Mouse (Mus musculus): ENCODE measurements at regions not wholly inside any gene's neighbourhood (a gene's known extent, or its start where the extent isn't known, plus 50 kb on each side); places are given as distances from the start of the nearest gene placed in this dataset.

DNA sequence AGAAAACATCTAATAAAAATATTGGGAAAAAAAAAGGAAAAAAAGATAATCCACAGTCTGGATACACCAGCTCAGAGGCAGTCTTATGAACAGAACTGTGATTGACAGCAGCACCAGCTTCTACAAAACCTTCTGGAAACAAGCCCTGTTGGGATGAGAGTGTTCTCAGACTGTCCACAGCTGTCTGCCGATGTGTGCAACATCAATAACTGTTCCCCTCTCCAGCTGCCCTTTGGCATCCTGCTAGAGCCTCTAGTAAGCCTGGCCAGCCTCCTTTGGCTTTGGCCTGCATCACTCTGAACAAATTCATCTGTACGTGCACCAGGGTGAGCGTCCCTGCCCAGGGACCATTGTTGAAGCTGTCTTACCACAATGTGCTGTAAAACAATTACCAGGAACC is 137.0 kb upstream of the Irs2 start:
- Histone ChIP-seq H3K27ac (ENCODE audit: insufficient read depth, low read depth, low read length) (no peak overlapping the region), H3K36me3 (ENCODE audit: control insufficient read depth, insufficient read depth, low read length) (no peaks in the 10 kb centered on the region), H3K4me3 (ENCODE audit: low read depth, low read length) (no peak overlapping the region), H3K4me1 (ENCODE audit: control insufficient read depth, insufficient read depth, insufficient read length, low read length) (no peaks in the 10 kb centered on the region), H3K27me3 (ENCODE audit: control insufficient read depth, insufficient read depth, low read length) (no peaks in the 10 kb centered on the region)
- 74% methylated on average over 3 of the region's 3 CpGs for WGBS
- TF ChIP-seq POLR2A (IDR thresholded peaks at IDR 0.05; ENCODE audit: low read depth, low read length) (no peak), CTCF (IDR thresholded peaks at IDR 0.05; ENCODE audit: extremely low read depth, insufficient read length, insufficient replicate concordance, low read depth, low read length) (no peak)

DNA sequence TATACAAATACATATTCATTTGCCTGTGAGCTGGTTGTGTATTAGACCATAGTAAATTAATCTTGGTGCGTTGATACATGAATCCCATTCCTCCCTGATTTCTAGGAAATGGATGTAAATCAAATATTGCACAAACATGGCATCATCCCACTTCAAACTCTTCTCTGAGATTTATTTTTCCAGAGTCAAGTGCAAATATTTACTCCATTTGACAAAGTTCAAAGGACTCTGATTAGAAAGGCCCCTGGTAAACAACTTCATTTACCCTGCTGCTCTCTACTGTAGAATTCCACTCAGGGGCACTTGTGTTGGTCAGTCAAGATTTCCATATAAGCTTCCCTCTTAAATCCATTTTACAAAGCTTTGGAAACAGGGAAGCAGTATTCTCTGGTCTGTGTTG is 132.3 kb upstream of the Irs2 start:
- no peak overlapping the region for H3K4me3 ChIP-seq (ENCODE audit: low read depth, low read length)
- H3K36me3 ChIP-seq (ENCODE audit: control insufficient read depth, insufficient read depth, low read length) = no peaks in the 10 kb centered on the region
- H3K27ac ChIP-seq (ENCODE audit: insufficient read depth, low read depth, low read length) = no peak overlapping the region
- no peaks in the 10 kb centered on the region for H3K27me3 ChIP-seq (ENCODE audit: control insufficient read depth, insufficient read depth, low read length)
- TF ChIP-seq POLR2A (IDR thresholded peaks at IDR 0.05; ENCODE audit: low read depth, low read length) = no peak
- TF ChIP-seq CTCF (IDR thresholded peaks at IDR 0.05; ENCODE audit: extremely low read depth, insufficient read length, insufficient replicate concordance, low read depth, low read length) = no peak
- H3K4me1 ChIP-seq (ENCODE audit: control insufficient read depth, insufficient read depth, insufficient read length, low read length) = no peaks in the 10 kb centered on the region
- WGBS = 83% methylated on average over 1 of the region's 1 CpGs

GRCm38 (mm10) chr8:11139294-11139693 is 131.0 kb upstream of the Irs2 start:
- no peak for TF ChIP-seq CTCF (IDR thresholded peaks at IDR 0.05; ENCODE audit: extremely low read depth, insufficient read length, insufficient replicate concordance, low read depth, low read length)
- no peak for TF ChIP-seq POLR2A (IDR thresholded peaks at IDR 0.05; ENCODE audit: low read depth, low read length)
- Histone ChIP-seq H3K27ac (ENCODE audit: insufficient read depth, low read depth, low read length) (no peak overlapping the region), H3K36me3 (ENCODE audit: control insufficient read depth, insufficient read depth, low read length) (no peaks in the 10 kb centered on the region), H3K4me3 (ENCODE audit: low read depth, low read length) (no peak overlapping the region), H3K27me3 (ENCODE audit: control insufficient read depth, insufficient read depth, low read length) (no peaks in the 10 kb centered on the region), H3K4me1 (ENCODE audit: control insufficient read depth, insufficient read depth, insufficient read length, low read length) (no peaks in the 10 kb centered on the region)
- 23% methylated on average over 2 of the region's 2 CpGs for WGBS

DNA sequence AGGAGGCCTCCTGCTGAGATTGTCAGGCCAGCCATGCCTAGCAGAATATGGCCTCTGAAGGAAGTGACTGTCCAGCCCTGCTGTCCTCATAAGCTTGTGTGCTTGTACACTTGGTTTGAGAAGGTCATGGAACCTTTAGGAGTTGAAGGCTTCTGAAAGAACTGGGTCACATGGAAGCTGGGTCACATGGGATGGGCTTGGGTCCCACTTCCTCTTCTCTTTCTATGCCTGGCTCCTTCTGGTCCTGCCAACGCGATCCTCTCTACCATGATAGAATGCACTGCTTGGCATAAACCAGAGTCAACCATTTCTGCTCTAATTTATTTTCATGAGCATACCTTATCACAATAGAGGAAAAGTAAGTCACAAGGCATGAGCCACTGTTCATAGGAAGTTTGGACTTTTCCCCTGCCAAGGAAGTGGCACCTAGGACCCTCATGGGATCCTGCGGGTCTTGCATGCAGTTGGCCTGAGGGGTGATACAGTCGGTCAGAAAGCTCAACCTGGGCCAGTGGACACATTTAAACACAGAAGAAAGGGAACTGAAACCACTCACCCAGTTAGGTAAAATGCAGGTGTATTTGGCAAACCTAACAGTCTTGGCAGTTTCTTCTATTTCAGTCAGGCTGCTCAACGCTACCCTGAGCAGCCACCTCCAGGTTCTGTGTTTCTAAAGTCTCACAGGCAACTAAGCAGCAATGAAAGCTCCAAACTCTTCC is 130.2 kb upstream of the Irs2 start:
- Histone ChIP-seq H3K27ac (ENCODE audit: insufficient read depth, low read depth, low read length) (no peak overlapping the region), H3K27me3 (ENCODE audit: control insufficient read depth, insufficient read depth, low read length) (no peaks in the 10 kb centered on the region), H3K4me3 (ENCODE audit: low read depth, low read length) (no peak overlapping the region), H3K4me1 (ENCODE audit: control insufficient read depth, insufficient read depth, insufficient read length, low read length) (no peaks in the 10 kb centered on the region), H3K36me3 (ENCODE audit: control insufficient read depth, insufficient read depth, low read length) (no peaks in the 10 kb centered on the region)
- 84% methylated on average over 5 of the region's 5 CpGs for WGBS
- TF ChIP-seq CTCF (IDR thresholded peaks at IDR 0.05; ENCODE audit: extremely low read depth, insufficient read length, insufficient replicate concordance, low read depth, low read length) (no peak), POLR2A (IDR thresholded peaks at IDR 0.05; ENCODE audit: low read depth, low read length) (no peak)

- Histone ChIP-seq H3K27me3 (ENCODE audit: control insufficient read depth, insufficient read depth, low read length) (no peaks in the 10 kb centered on the region), H3K27ac (ENCODE audit: insufficient read depth, low read depth, low read length) (no peak overlapping the region), H3K4me3 (ENCODE audit: low read depth, low read length) (no peak overlapping the region), H3K4me1 (ENCODE audit: control insufficient read depth, insufficient read depth, insufficient read length, low read length) (no peaks in the 10 kb centered on the region), H3K36me3 (ENCODE audit: control insufficient read depth, insufficient read depth, low read length) (no peaks in the 10 kb centered on the region)
- WGBS = 84% methylated on average over 4 of the region's 4 CpGs
- TF ChIP-seq CTCF (IDR thresholded peaks at IDR 0.05; ENCODE audit: extremely low read depth, insufficient read length, insufficient replicate concordance, low read depth, low read length) (no peak), POLR2A (IDR thresholded peaks at IDR 0.05; ENCODE audit: low read depth, low read length) (no peak)
Observed at GRCm38 (mm10) chr8:11136566-11136965, 128.3 kb upstream of the Irs2 start.

DNA sequence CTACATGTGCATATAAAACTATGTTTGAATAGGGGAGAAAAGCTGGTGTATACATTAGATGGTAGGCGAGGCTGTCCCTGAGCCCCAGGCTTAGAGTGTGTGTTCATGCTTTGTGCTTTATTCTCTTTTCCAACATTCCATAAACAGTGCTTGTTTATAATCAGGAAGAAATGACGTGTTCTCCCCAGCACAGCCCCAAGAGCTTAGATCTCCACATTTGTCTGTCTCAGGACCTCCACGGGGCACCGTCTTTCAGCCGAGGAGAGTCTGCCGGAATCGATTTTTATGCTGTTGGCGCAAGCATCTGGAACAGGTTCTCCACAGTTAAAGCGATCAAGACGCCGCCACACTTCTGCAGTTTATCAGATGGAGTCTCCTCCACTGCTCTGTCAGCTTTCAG is 126.9 kb upstream of the Irs2 start:
- no peak for TF ChIP-seq POLR2A (IDR thresholded peaks at IDR 0.05; ENCODE audit: low read depth, low read length)
- TF ChIP-seq CTCF (IDR thresholded peaks at IDR 0.05; ENCODE audit: extremely low read depth, insufficient read length, insufficient replicate concordance, low read depth, low read length) = no peak
- no peak overlapping the region for H3K4me3 ChIP-seq (ENCODE audit: low read depth, low read length)
- no peaks in the 10 kb centered on the region for H3K4me1 ChIP-seq (ENCODE audit: control insufficient read depth, insufficient read depth, insufficient read length, low read length)
- 81% methylated on average over 11 of the region's 11 CpGs for WGBS
- no peaks in the 10 kb centered on the region for H3K27me3 ChIP-seq (ENCODE audit: control insufficient read depth, insufficient read depth, low read length)
- H3K36me3 ChIP-seq (ENCODE audit: control insufficient read depth, insufficient read depth, low read length) = no peaks in the 10 kb centered on the region
- H3K27ac ChIP-seq (ENCODE audit: insufficient read depth, low read depth, low read length) = no peak overlapping the region

DNA sequence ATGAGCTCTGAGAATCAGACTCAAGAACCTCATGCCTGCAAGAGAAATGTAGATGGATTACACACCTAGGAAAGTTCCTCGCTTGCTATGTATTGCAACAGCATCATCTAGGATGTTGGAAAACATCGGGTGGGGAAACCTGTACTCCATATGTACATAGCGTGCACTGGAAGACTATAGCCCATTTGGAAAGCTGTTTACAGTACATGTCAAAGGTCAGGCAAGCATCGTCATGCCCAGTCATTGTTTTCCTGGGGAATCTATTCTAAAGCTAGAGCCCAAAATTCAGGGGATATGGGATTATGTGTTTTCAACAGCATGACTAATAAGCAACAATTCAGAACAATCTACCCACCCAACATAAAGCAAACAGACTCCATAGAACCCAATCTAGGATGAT is 126.3 kb upstream of the Irs2 start:
- no peak overlapping the region for H3K4me3 ChIP-seq (ENCODE audit: low read depth, low read length)
- no peaks in the 10 kb centered on the region for H3K27me3 ChIP-seq (ENCODE audit: control insufficient read depth, insufficient read depth, low read length)
- TF ChIP-seq POLR2A (IDR thresholded peaks at IDR 0.05; ENCODE audit: low read depth, low read length) (no peak), CTCF (IDR thresholded peaks at IDR 0.05; ENCODE audit: extremely low read depth, insufficient read length, insufficient replicate concordance, low read depth, low read length) (no peak)
- WGBS = 84% methylated on average over 4 of the region's 4 CpGs
- H3K27ac ChIP-seq (ENCODE audit: insufficient read depth, low read depth, low read length) = no peak overlapping the region
- no peaks in the 10 kb centered on the region for H3K4me1 ChIP-seq (ENCODE audit: control insufficient read depth, insufficient read depth, insufficient read length, low read length)
- no peaks in the 10 kb centered on the region for H3K36me3 ChIP-seq (ENCODE audit: control insufficient read depth, insufficient read depth, low read length)

All from small intestine, adult 2 months (tissue).